Mouse (Mus musculus): ENCODE results near the gene 1700080O16Rik. TPM values are rescaled to one million over a fixed set of nuclear protein-coding genes. Genes with fewer than 3 reads are reported as not detected.

Gene 1700080O16Rik
- polyA plus RNA-seq (2016; fragmentation: Nextera tagmentation; extraction: Ambion mirVana): not detected in 2 replicates

- H3K27me3 ChIP-seq (replicated peaks): 0 out of 2 replicates have a peak, but pooled peaks cover 9% of the 10 kb centered on the region
- H3K9me3 ChIP-seq (replicated peaks): no peaks in the 10 kb centered on the region
- H3K27ac ChIP-seq: no peak within 1 kb of the TSS
- H3K4me2 ChIP-seq: no peak within 1 kb of the TSS
- WGBS (ENCODE audit: insufficient replicate concordance): 78% methylated on average over 12 of the region's 12 CpGs
- no peak for ATAC-seq
- H3K4me3 ChIP-seq: no peak within 1 kb of the TSS
- H3K4me1 ChIP-seq: no peaks in the 10 kb centered on the region
- no peak within 1 kb of the TSS for H3K9ac ChIP-seq
- no peaks in the 10 kb centered on the region for H3K36me3 ChIP-seq
Measured at GRCm38 (mm10) chrX:51972672-51973071, at the start of gene 1700080O16Rik. 1700080O16Rik (minus strand) TSS chrX:51972772.

GRCm38 (mm10) chrX:52017660-52018059, 45.1 kb upstream of the 1700080O16Rik start:
- H3K4me1 ChIP-seq: no peaks in the 10 kb centered on the region
- H3K9ac ChIP-seq: no peak overlapping the region
- no peak for ATAC-seq
- WGBS (ENCODE audit: insufficient replicate concordance): 45% methylated on average over 5 of the region's 9 CpGs
- H3K9me3 ChIP-seq (replicated peaks): no peaks in the 10 kb centered on the region
- H3K4me2 ChIP-seq: no peak overlapping the region
- H3K4me3 ChIP-seq: no peak overlapping the region
- H3K27ac ChIP-seq: no peak overlapping the region
- no peaks in the 10 kb centered on the region; the same call in 1 of the 2 replicates for H3K27me3 ChIP-seq (replicated peaks)
- H3K36me3 ChIP-seq: no peaks in the 10 kb centered on the region

GRCm38 (mm10) chrX:52000072-52000471, 27.5 kb upstream of the 1700080O16Rik start:
- Histone ChIP-seq H3K9me3 (replicated peaks) (no peaks in the 10 kb centered on the region), H3K9ac (no peak overlapping the region), H3K27ac (no peak overlapping the region), H3K4me1 (no peaks in the 10 kb centered on the region), H3K36me3 (no peaks in the 10 kb centered on the region), H3K4me2 (no peak overlapping the region), H3K4me3 (no peak overlapping the region), H3K27me3 (replicated peaks) (no peaks in the 10 kb centered on the region)
- 70% methylated on average over 5 of the region's 5 CpGs for WGBS (ENCODE audit: insufficient replicate concordance)
- ATAC-seq: no peak

GRCm38 (mm10) chrX:51999426-51999825, 26.9 kb upstream of the 1700080O16Rik start:
- Histone ChIP-seq H3K27me3 (replicated peaks) (no peaks in the 10 kb centered on the region), H3K27ac (no peak overlapping the region), H3K4me1 (no peaks in the 10 kb centered on the region), H3K9ac (no peak overlapping the region), H3K9me3 (replicated peaks) (no peaks in the 10 kb centered on the region), H3K4me3 (no peak overlapping the region), H3K36me3 (no peaks in the 10 kb centered on the region), H3K4me2 (no peak overlapping the region)
- WGBS (ENCODE audit: insufficient replicate concordance): 50% methylated on average over 4 of the region's 4 CpGs
- ATAC-seq: no peak

GRCm38 (mm10) chrX:51976361-51976760, 3.8 kb upstream of the 1700080O16Rik start:
- no peak overlapping the region for H3K4me3 ChIP-seq
- WGBS (ENCODE audit: insufficient replicate concordance): 35% methylated on average over 4 of the region's 4 CpGs
- no peak overlapping the region for H3K27ac ChIP-seq
- no peaks in the 10 kb centered on the region for H3K4me1 ChIP-seq
- no peak overlapping the region for H3K9ac ChIP-seq
- no peak for ATAC-seq
- H3K36me3 ChIP-seq: no peaks in the 10 kb centered on the region
- no peaks in the 10 kb centered on the region for H3K9me3 ChIP-seq (replicated peaks)
- no peak overlapping the region for H3K4me2 ChIP-seq
- H3K27me3 ChIP-seq (replicated peaks): no peaks in the 10 kb centered on the region

- H3K9me3 ChIP-seq (replicated peaks): no peaks in the 10 kb centered on the region
- no peak for ATAC-seq
- no peaks in the 10 kb centered on the region for H3K36me3 ChIP-seq
Measured at GRCm38 (mm10) chrX:51974618-51975017, 2.0 kb upstream of the 1700080O16Rik start.

GRCm38 (mm10) chrX:51948071-51948470, 24.5 kb downstream of the 1700080O16Rik start:
- no peak overlapping the region for H3K4me2 ChIP-seq
- H3K9me3 ChIP-seq (replicated peaks): no peaks in the 10 kb centered on the region
- H3K27me3 ChIP-seq (replicated peaks): no peaks in the 10 kb centered on the region
- H3K4me1 ChIP-seq: no peaks in the 10 kb centered on the region
- no peaks in the 10 kb centered on the region for H3K36me3 ChIP-seq
- no peak for ATAC-seq
- 81% methylated on average over 3 of the region's 3 CpGs for WGBS (ENCODE audit: insufficient replicate concordance)
- H3K27ac ChIP-seq: no peak overlapping the region
- H3K9ac ChIP-seq: no peak overlapping the region
- H3K4me3 ChIP-seq: no peak overlapping the region

More at GRCm38 (mm10) chrX:51974618-51975017, 2.0 kb upstream of the 1700080O16Rik start:
- no peak overlapping the region for H3K27ac ChIP-seq
- H3K4me3 ChIP-seq: no peak overlapping the region
- H3K27me3 ChIP-seq (replicated peaks): 0 out of 2 replicates have a peak, but pooled peaks cover 9% of the 10 kb centered on the region
- H3K9ac ChIP-seq: no peak overlapping the region
- no peaks in the 10 kb centered on the region for H3K4me1 ChIP-seq
- H3K4me2 ChIP-seq: no peak overlapping the region

- Histone ChIP-seq H3K27ac (no peak overlapping the region), H3K27me3 (replicated peaks) (no peaks in the 10 kb centered on the region), H3K4me1 (no peaks in the 10 kb centered on the region), H3K4me2 (no peak overlapping the region), H3K4me3 (no peak overlapping the region), H3K9ac (no peak overlapping the region), H3K36me3 (no peaks in the 10 kb centered on the region), H3K9me3 (replicated peaks) (no peaks in the 10 kb centered on the region)
- 61% methylated on average over 5 of the region's 5 CpGs for WGBS (ENCODE audit: insufficient replicate concordance)
- ATAC-seq: no peak
Measured at GRCm38 (mm10) chrX:51938076-51938475, 34.5 kb downstream of the 1700080O16Rik start.

- Histone ChIP-seq H3K9me3 (replicated peaks) (no peaks in the 10 kb centered on the region), H3K4me3 (no peak overlapping the region), H3K4me1 (no peaks in the 10 kb centered on the region), H3K9ac (no peak overlapping the region), H3K27ac (no peak overlapping the region), H3K27me3 (replicated peaks) (no peaks in the 10 kb centered on the region), H3K36me3 (no peaks in the 10 kb centered on the region), H3K4me2 (no peak overlapping the region)
- no peak for ATAC-seq
- WGBS (ENCODE audit: insufficient replicate concordance): 66% methylated on average over 4 of the region's 4 CpGs
Measured at GRCm38 (mm10) chrX:51919091-51919490, 53.5 kb downstream of the 1700080O16Rik start.

Other genes starting within 250 kb of the 1700080O16Rik start
- not detected in 2 replicates for gene Usp26, start 171.5 kb downstream of the 1700080O16Rik start, polyA plus RNA-seq (2016; fragmentation: Nextera tagmentation; extraction: Ambion mirVana)
- 6.3 and 7.2 TPM in 2 replicates for gene Gpc4, start 192.5 kb upstream of the 1700080O16Rik start, polyA plus RNA-seq (2016; fragmentation: Nextera tagmentation; extraction: Ambion mirVana)